Mouse (Mus musculus): Measurements from ENCODE around the gene Spire2. TPM values are rescaled to one million over a fixed set of nuclear protein-coding genes. Genes with fewer than 3 reads are reported as not detected.
"Not testable (repeated sequence)": the region's sequence is repeated elsewhere in the genome, so short reads cannot be mapped to it uniquely, and the experiment has no call there.

The Spire2 gene
- 9.7 and 12.3 TPM in 2 replicates for polyA plus RNA-seq (2016; fragmentation: Nextera tagmentation; extraction: Ambion mirVana)

DNA sequence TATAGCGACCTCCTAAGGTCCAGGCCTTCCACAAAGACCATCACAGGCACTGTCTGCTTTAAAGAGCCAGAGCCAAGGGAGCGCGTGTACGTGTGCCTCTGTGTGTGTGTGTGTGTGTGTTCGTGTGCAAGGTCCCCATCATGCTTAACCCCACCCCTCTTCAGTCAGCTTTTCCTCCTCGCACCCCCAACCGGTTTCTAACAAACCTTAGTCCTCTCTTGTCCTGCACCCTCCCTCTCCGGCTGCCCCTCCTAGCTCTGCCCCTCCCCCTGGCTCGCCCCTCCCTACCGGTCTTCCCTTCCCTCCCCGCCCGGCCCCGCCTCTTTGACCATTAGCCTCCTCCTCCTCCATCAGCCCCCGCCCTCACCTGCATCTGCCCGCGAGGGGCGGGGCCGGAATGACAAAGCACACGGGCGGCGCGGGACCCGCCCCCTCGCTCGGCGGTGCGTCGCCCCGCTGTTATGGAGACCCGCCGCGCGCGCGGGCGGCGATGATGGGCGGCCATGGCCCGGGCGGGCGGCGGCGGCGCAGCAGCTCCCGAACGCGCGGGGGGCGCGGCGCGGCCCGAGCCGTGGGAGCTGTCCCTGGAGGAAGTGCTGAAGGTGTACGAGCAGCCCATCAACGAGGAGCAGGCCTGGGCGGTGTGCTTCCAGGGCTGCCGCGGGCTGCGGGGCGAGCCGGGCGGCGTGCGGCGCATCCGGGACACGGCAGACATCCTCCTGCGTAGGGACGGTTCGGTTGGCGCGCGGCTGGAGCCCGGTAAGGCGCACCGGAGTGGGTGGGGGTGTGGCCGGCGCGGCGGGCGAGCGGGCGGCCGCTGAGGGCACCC is at the start of gene Spire2:
Gene Spire2, plus strand, starts transcription at position 452 of the 829 bp plus-strand sequence.
- no peaks in the 10 kb centered on the region for H3K36me3 ChIP-seq
- peak within 1 kb of the TSS; percentile 92 for H3K4me3 ChIP-seq
- H3K27me3 ChIP-seq (ENCODE audit: low read depth, poor library complexity, severe bottlenecking), result peaks cover 26% of the 10 kb centered on the region
- peak; percentile 87 for DNase-seq (ENCODE audit: low spot score)
- H3K9me3 ChIP-seq (replicated peaks), result no peaks in the 10 kb centered on the region
- WGBS, result under 1% methylated on average over 85 of the region's 85 CpGs
- H3K27ac ChIP-seq (replicated peaks), result peak within 1 kb of the TSS; percentile 89
- H3K4me1 ChIP-seq, result peaks cover 33% of the 10 kb centered on the region

DNA sequence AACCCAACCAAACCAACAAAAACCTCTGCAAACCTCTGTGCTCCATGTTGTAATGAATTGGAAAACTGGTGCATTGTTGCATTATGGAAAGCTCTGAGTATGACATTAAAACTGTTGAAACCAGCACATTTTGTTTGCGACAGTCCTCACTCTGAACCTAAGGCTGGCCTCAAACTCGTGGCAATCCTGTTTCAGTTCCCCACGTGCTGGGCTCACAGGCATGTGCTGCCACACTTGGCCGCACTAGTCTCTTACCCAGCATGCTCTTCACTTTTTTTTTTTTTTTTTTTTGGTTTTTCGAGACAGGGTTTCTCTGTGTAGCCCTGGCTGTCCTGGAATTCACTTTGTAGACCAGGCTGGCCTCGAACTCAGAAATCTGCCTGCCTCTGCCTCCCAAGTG is 49.5 kb upstream of the Spire2 start:
- H3K4me3 ChIP-seq; H3K27me3 ChIP-seq (ENCODE audit: low read depth, poor library complexity, severe bottlenecking); H3K9me3 ChIP-seq (replicated peaks); H3K27ac ChIP-seq (replicated peaks); H3K4me1 ChIP-seq; DNase-seq (ENCODE audit: low spot score): not testable (repeated sequence)
- WGBS, result 91% methylated on average over 5 of the region's 6 CpGs
- H3K36me3 ChIP-seq, result peaks cover 87% of the 10 kb centered on the region

DNA sequence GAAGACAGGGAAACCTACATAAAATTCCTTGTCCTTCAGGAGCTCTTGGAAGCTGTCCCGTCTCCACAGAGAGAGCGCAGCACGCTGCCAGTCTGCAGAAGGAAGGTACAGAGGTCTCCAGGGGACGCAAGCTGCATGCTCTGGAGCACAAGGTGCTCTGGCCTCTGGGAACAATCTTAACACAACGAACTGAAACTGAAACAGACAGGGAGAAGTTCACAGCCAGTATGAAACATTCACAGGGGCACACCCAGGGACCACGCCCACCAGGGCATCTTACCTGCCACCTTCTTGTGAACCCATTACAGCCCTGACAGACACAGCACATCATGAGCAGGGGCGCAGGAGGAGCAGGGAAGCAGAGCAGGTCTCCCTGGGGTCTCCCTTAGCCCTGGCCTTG is 48.5 kb upstream of the Spire2 start:
- H3K27ac ChIP-seq (replicated peaks), result no peak overlapping the region
- no peak for DNase-seq (ENCODE audit: low spot score)
- H3K4me1 ChIP-seq, result no peaks in the 10 kb centered on the region
- 87% methylated on average over 7 of the region's 7 CpGs for WGBS
- no peaks in the 10 kb centered on the region for H3K9me3 ChIP-seq (replicated peaks)
- no peak overlapping the region for H3K4me3 ChIP-seq
- H3K36me3 ChIP-seq, result peaks cover 87% of the 10 kb centered on the region
- H3K27me3 ChIP-seq (ENCODE audit: low read depth, poor library complexity, severe bottlenecking), result no peaks in the 10 kb centered on the region

DNA sequence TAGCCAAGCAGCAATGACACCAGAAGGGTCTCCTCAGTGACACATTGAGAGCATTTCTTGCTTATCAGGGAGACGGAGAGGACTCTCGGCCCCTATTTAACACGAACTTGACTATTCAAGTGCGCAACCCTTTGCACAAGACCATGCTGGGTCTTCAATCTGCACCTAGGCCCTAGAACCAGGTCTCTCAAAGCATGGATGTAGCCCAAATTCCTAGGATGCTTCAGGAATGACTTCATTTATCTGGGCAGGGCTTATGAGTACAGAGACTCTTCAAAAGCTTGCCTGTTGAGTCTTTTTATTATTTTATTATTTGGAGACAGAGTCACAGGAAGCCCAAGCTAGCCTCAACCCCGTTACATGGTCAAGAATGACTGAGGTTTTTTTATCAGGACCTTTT is 48.0 kb upstream of the Spire2 start:
- H3K9me3 ChIP-seq (replicated peaks), result no peaks in the 10 kb centered on the region
- WGBS, result 94% methylated on average over 5 of the region's 5 CpGs
- DNase-seq (ENCODE audit: low spot score), result no peak
- no peaks in the 10 kb centered on the region for H3K27me3 ChIP-seq (ENCODE audit: low read depth, poor library complexity, severe bottlenecking)
- no peaks in the 10 kb centered on the region for H3K4me1 ChIP-seq
- no peak overlapping the region for H3K27ac ChIP-seq (replicated peaks)
- H3K4me3 ChIP-seq, result no peak overlapping the region
- peaks cover 89% of the 10 kb centered on the region for H3K36me3 ChIP-seq

DNA sequence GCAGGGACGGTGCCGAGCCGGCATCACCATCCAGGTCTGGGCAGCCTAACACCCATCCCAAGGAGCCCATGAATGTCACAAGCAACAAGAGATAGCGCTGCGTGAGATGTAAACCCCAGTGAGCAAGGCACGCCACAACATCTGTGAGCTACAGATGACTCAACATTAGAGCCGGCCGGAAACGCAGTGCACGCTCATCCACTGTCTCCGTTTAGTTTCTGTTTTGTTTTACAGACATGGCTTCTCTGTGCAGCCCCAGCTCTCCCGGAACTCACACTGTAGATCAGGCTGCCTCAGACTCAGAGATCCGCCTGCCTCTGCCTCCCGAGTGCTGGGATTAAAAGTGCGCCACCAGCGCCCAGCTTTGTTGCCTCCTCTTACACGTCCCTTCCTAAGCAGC is 45.2 kb upstream of the Spire2 start:
- WGBS, result 97% methylated on average over 17 of the region's 17 CpGs
- no peak for DNase-seq (ENCODE audit: low spot score)
- Histone ChIP-seq H3K36me3 (peaks cover 85% of the 10 kb centered on the region), H3K27me3 (ENCODE audit: low read depth, poor library complexity, severe bottlenecking) (no peaks in the 10 kb centered on the region), H3K27ac (replicated peaks) (no peak overlapping the region), H3K9me3 (replicated peaks) (no peaks in the 10 kb centered on the region), H3K4me1 (no peaks in the 10 kb centered on the region), H3K4me3 (no peak overlapping the region)

DNA sequence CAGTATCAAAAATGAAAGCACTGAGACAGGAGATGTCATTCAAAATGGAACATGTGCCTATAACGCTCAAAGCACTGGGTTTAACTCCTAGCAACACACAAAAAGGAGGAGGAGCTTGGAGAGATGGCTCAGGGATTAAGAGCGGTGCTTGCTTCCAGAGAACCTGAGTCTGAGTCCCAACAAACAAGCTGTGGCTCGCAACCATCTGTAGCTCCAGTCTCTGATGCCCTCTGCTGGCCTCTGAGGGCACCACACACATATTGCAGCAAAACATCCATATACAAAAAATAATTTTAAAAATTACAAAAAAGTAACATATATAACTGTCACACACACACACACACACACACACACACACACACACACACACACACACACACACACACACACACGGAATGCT is 42.3 kb upstream of the Spire2 start:
- 78% methylated on average over 4 of the region's 4 CpGs for WGBS
- Histone ChIP-seq H3K4me1 (no peaks in the 10 kb centered on the region), H3K9me3 (replicated peaks) (no peaks in the 10 kb centered on the region), H3K27me3 (ENCODE audit: low read depth, poor library complexity, severe bottlenecking) (no peaks in the 10 kb centered on the region), H3K4me3 (no peak overlapping the region), H3K27ac (replicated peaks) (no peak overlapping the region), H3K36me3 (peaks cover 90% of the 10 kb centered on the region)
- DNase-seq (ENCODE audit: low spot score), result no peak

DNA sequence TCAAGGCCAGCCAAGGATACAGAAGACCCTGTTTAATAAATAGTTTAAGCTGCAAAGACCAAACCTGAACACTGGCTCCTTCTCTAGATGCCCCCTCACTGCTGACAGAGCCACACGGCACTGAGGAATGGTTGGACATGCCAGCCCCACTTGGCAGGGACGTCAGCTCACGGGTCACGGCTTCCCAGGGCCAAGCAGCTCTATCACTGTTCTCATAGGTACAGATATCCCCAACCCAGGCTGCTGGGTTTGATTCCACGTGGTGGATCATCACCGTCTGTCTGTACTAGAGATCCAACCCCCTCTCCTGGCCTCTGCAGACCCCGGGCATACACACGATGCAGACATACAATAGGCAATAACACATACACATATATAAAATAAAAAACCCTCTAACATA is 41.8 kb upstream of the Spire2 start:
- Histone ChIP-seq H3K4me1 (no peaks in the 10 kb centered on the region), H3K27me3 (ENCODE audit: low read depth, poor library complexity, severe bottlenecking) (no peaks in the 10 kb centered on the region), H3K9me3 (replicated peaks) (no peaks in the 10 kb centered on the region), H3K36me3 (peaks cover 92% of the 10 kb centered on the region), H3K4me3 (no peak overlapping the region), H3K27ac (replicated peaks) (no peak overlapping the region)
- 94% methylated on average over 8 of the region's 8 CpGs for WGBS
- no peak for DNase-seq (ENCODE audit: low spot score)

DNA sequence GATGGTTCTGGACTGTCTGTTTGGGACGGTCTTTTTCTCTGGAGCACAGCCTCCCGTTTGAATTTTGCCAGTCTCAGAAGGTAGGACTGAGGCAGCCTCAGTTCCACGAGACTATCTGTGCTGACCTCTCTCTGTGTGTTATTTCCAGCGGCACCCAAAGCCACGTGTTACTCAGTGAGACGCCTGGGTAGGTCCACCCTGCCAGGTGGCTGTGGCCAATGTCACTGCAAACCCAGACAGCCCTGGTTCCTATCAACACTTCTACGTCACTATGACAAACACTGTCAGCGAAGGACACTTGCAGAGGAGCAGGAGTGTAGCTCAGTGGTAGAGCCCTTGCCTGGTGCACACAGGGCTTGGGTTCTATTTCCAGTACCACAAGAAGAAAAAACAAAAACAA is 40.8 kb upstream of the Spire2 start:
- 93% methylated on average over 8 of the region's 8 CpGs for WGBS
- H3K36me3 ChIP-seq, result peaks cover 93% of the 10 kb centered on the region
- no peak for DNase-seq (ENCODE audit: low spot score)
- H3K27me3 ChIP-seq (ENCODE audit: low read depth, poor library complexity, severe bottlenecking), result no peaks in the 10 kb centered on the region
- H3K9me3 ChIP-seq (replicated peaks), result no peaks in the 10 kb centered on the region
- no peak overlapping the region for H3K27ac ChIP-seq (replicated peaks)
- no peak overlapping the region for H3K4me3 ChIP-seq
- H3K4me1 ChIP-seq, result no peaks in the 10 kb centered on the region

DNA sequence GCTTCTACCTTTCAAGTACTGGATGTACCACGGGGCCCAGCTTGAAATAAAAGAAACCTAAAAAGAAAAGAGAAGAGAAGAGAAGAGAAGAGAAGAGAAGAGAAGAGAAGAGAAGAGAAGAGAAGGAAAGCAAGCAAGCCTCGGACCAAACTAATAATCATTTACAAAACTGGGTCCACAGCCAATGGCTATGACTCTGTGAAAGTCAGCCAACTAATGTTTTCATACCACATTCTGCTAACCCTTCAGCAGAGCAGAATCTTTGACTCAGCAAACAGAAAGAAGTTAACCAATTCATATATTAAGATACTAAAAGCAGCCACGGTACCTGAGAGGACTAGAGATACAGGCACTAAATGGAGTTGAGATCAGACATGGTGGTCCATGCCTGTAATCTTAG is 40.2 kb upstream of the Spire2 start:
- Histone ChIP-seq H3K9me3 (replicated peaks) (no peaks in the 10 kb centered on the region), H3K4me3 (no peak overlapping the region), H3K36me3 (peaks cover 92% of the 10 kb centered on the region), H3K27me3 (ENCODE audit: low read depth, poor library complexity, severe bottlenecking) (no peaks in the 10 kb centered on the region), H3K27ac (replicated peaks) (no peak overlapping the region), H3K4me1 (no peaks in the 10 kb centered on the region)
- 88% methylated on average over 3 of the region's 3 CpGs for WGBS
- no peak for DNase-seq (ENCODE audit: low spot score)

DNA sequence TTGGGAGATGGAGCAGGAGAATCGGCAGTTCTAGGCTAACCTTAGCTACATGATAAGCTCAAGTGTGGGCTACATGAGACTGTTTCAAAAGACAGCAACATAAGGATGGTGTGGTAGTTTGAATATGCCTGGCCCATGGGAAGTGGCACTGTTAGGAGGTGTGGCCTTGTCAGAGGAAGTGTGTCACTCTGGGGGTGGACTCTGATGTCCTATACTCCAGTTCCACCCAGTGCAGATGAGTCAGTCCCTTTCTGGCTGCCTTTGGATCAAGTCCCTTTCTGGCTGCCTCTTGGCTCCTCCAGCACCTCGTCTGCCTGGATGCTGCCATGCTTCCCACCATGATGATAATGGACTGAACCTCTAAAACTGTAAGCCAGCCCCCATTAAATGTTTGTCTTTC is 39.7 kb upstream of the Spire2 start:
- Histone ChIP-seq H3K9me3 (replicated peaks) (no peaks in the 10 kb centered on the region), H3K36me3 (peaks cover 92% of the 10 kb centered on the region), H3K27me3 (ENCODE audit: low read depth, poor library complexity, severe bottlenecking) (no peaks in the 10 kb centered on the region), H3K4me3 (no peak overlapping the region), H3K4me1 (no peaks in the 10 kb centered on the region), H3K27ac (replicated peaks) (no peak overlapping the region)
- 91% methylated on average over 2 of the region's 2 CpGs for WGBS
- no peak for DNase-seq (ENCODE audit: low spot score)

DNA sequence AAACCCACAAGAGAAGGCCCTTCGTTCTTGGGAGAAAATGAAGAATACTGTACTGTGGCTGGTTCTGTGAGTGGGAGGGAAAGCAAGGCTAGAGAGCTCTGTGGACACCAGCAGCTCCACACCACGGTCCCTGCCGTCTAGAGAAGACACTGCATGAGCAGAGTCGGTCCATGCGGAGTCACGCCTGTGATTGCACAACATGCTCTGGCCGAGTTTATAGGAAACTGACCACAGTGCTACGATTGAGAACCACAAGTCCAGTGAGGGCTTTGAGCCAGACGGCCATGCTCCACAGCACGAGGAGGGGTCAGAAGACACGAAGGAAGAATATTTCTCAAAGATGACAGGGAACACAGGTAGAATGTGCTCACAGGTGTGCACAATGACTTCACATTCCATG is 34.2 kb upstream of the Spire2 start:
- Histone ChIP-seq H3K4me1 (no peaks in the 10 kb centered on the region), H3K27me3 (ENCODE audit: low read depth, poor library complexity, severe bottlenecking) (no peaks in the 10 kb centered on the region), H3K9me3 (replicated peaks) (no peaks in the 10 kb centered on the region), H3K27ac (replicated peaks) (no peak overlapping the region), H3K36me3 (peaks cover 81% of the 10 kb centered on the region), H3K4me3 (no peak overlapping the region)
- no peak for DNase-seq (ENCODE audit: low spot score)
- 95% methylated on average over 11 of the region's 11 CpGs for WGBS

DNA sequence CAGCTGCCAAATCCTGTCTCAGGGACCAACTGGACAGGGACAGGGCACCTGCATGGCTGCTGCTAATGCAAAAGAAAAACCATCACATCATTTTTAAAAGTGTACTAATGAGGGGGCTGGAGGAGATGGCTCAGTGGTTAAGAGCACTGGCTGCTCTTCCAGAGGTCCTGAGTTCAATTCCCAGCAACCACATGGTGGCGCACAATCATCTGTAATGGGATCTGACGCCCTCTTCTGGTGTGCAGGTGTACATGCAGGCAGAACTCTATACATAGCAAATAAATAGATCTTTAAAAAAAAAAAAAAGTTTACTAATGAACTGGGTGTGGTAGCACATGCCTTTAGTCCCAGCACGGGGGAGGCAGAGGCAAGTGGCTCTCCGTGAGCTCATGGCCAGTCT is 23.8 kb upstream of the Spire2 start:
- Histone ChIP-seq H3K9me3 (replicated peaks) (no peaks in the 10 kb centered on the region), H3K4me3 (no peak overlapping the region), H3K27me3 (ENCODE audit: low read depth, poor library complexity, severe bottlenecking) (no peaks in the 10 kb centered on the region), H3K27ac (replicated peaks) (no peak overlapping the region), H3K36me3 (peaks cover 90% of the 10 kb centered on the region), H3K4me1 (no peaks in the 10 kb centered on the region)
- DNase-seq (ENCODE audit: low spot score), result no peak
- 70% methylated on average over 4 of the region's 4 CpGs for WGBS

DNA sequence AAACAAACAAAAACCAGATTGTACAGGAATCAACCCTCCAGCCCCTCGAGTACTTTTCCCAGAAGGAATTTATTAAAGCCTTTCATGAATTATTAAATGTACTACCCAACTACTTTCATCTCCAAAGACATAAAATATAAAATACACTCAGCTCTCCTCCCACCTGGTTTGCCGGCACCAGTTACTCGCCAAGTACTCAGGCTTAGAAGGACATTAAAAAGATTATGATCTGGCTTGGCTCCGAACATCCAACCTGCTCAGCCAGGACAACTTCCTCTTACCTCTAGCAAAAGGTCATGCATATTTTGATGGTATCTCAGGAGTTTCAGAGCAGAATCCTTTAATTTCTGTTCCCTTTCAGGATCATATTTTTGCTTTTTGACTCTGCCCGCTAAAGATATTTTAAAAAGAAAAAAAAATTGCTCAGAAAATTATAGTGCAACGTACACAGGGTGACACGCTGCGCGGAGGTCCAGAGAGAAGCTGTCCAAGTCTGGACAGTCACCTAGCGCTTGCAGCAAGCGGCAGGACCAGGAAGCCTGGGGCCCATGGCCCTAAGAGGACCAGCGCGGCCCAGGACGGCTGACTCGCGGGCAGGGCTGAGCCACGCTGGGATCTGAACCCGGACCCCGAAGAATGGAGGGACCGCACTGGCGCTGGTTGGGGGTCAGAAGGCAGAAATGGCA is 14.6 kb upstream of the Spire2 start:
- peak overlapping the region; percentile 88 for H3K27ac ChIP-seq (replicated peaks)
- peaks cover 15% of the 10 kb centered on the region for H3K36me3 ChIP-seq
- 9% methylated on average over 21 of the region's 21 CpGs for WGBS
- H3K4me1 ChIP-seq, result peaks cover 23% of the 10 kb centered on the region
- H3K27me3 ChIP-seq (ENCODE audit: low read depth, poor library complexity, severe bottlenecking), result no peaks in the 10 kb centered on the region
- peak overlapping the region; percentile 78 for H3K4me3 ChIP-seq
- DNase-seq (ENCODE audit: low spot score), result no peak
- H3K9me3 ChIP-seq (replicated peaks), result no peaks in the 10 kb centered on the region

All from midbrain, embryonic 10.5 days (tissue).